In genomic region chr4:134760793-134761201, GRCm38 (mm10) we compare ENCODE assay signal across 8 mouse cellular contexts. TPM values are rescaled to one million over a fixed set of nuclear protein-coding genes. Genes with fewer than 3 reads are reported as not detected.
DNase-seq lines count a peak whose midpoint lies in the region; ATAC-seq and TF ChIP-seq lines count a peak whose summit lies in the region.

No protein-coding gene starts in this region.

- H3K4me2 ChIP-seq in hindbrain, postnatal 0 days (ENCODE audit: low read depth, low read length): no peak overlapping the region
- no peak overlapping the region for H3K4me2 ChIP-seq in hindbrain, embryonic 12.5 days (replicated peaks)
- peak overlapping the region; percentile 22; the same call in 1 of the 2 replicates for H3K4me2 ChIP-seq in intestine, embryonic 15.5 days (replicated peaks)

- no peak overlapping the region for H3K9ac ChIP-seq in hindbrain, postnatal 0 days (replicated peaks; ENCODE audit: low read length)
- H3K9ac ChIP-seq in hindbrain, embryonic 12.5 days: no peak overlapping the region
- no peak overlapping the region for H3K9ac ChIP-seq in intestine, embryonic 15.5 days

- 0 out of 2 replicates have a peak, but pooled peaks cover 5% of the 10 kb centered on the region for H3K27me3 ChIP-seq in hindbrain, postnatal 0 days (ENCODE audit: insufficient read depth, low read length)
- peaks cover 13% of the 10 kb centered on the region for H3K27me3 ChIP-seq in hindbrain, embryonic 12.5 days
- H3K27me3 ChIP-seq in intestine, embryonic 15.5 days (replicated peaks): no peaks in the 10 kb centered on the region
- peaks cover 10% of the 10 kb centered on the region for H3K27me3 ChIP-seq in limb, embryonic 10.5 days (ENCODE audit: low read depth, poor library complexity, severe bottlenecking)

- no peaks in the 10 kb centered on the region for H3K36me3 ChIP-seq in hindbrain, postnatal 0 days (ENCODE audit: insufficient read depth, low read length)
- H3K36me3 ChIP-seq in hindbrain, embryonic 12.5 days: no peaks in the 10 kb centered on the region
- no peaks in the 10 kb centered on the region for H3K36me3 ChIP-seq in intestine, embryonic 15.5 days
- no peaks in the 10 kb centered on the region for H3K36me3 ChIP-seq in limb, embryonic 10.5 days

- no peaks in the 10 kb centered on the region for H3K9me3 ChIP-seq in hindbrain, postnatal 0 days (ENCODE audit: low read length)
- H3K9me3 ChIP-seq in hindbrain, embryonic 12.5 days (replicated peaks): no peaks in the 10 kb centered on the region
- no peaks in the 10 kb centered on the region for H3K9me3 ChIP-seq in intestine, embryonic 15.5 days
- H3K9me3 ChIP-seq in limb, embryonic 10.5 days (replicated peaks): no peaks in the 10 kb centered on the region

- H3K4me3 ChIP-seq in hindbrain, postnatal 0 days (ENCODE audit: low read length): no peak overlapping the region
- H3K4me3 ChIP-seq in hindbrain, embryonic 12.5 days: no peak overlapping the region
- H3K4me3 ChIP-seq in intestine, embryonic 15.5 days (replicated peaks): no peak overlapping the region
- H3K4me3 ChIP-seq in lung, adult 2 months (replicated peaks; ENCODE audit: extremely low read depth, low read depth, low read length): no peak overlapping the region
- no peak overlapping the region for H3K4me3 ChIP-seq in limb, embryonic 10.5 days

- no peak for TF ChIP-seq POLR2A in lung, adult 2 months (IDR thresholded peaks at IDR 0.05; ENCODE audit: borderline replicate concordance, extremely low read depth, low read depth, low read length)

- DNase-seq in hindbrain, postnatal 0 days (ENCODE audit: low spot score): peak; percentile 48
- peak; percentile 84 for DNase-seq in lung, adult 2 months
- peak; percentile 79 for DNase-seq in testis, postnatal 10 days (ENCODE audit: low spot score)
- no peak for DNase-seq in limb, embryonic 10.5 days (ENCODE audit: low spot score)
- DNase-seq in thymus, postnatal 0 days (ENCODE audit: low spot score): no peak

- no peak for ATAC-seq in hindbrain, postnatal 0 days
- ATAC-seq in hindbrain, embryonic 12.5 days (ENCODE audit: low FRiP score): no peak
- ATAC-seq in erythroid progenitor cell, adult 5-6 weeks (replicated peaks; ENCODE audit: low FRiP score, poor library complexity, severe bottlenecking): peak; percentile 43
- ATAC-seq in intestine, embryonic 15.5 days: no peak; the same call in 1 of the 2 replicates

- no peak for TF ChIP-seq CTCF in hindbrain, postnatal 0 days (IDR thresholded peaks at IDR 0.05; ENCODE audit: low read depth)
- no peak for TF ChIP-seq CTCF in lung, adult 2 months (IDR thresholded peaks at IDR 0.05; ENCODE audit: insufficient read depth, low read length)

- no peaks in the 10 kb centered on the region for H3K4me1 ChIP-seq in hindbrain, postnatal 0 days (ENCODE audit: insufficient read depth, low read length)
- H3K4me1 ChIP-seq in hindbrain, embryonic 12.5 days: no peaks in the 10 kb centered on the region
- peaks cover 39% of the 10 kb centered on the region for H3K4me1 ChIP-seq in intestine, embryonic 15.5 days (replicated peaks)
- H3K4me1 ChIP-seq in lung, adult 2 months (ENCODE audit: control insufficient read depth, insufficient read depth, low read length): peaks cover 50% of the 10 kb centered on the region
- peaks cover 69% of the 10 kb centered on the region for H3K4me1 ChIP-seq in limb, embryonic 10.5 days

- WGBS in hindbrain, postnatal 0 days: 43% methylated on average over 9 of the region's 9 CpGs
- 62% methylated on average over 9 of the region's 9 CpGs for WGBS in hindbrain, embryonic 12.5 days
- 29% methylated on average over 9 of the region's 9 CpGs for WGBS in intestine, embryonic 15.5 days
- WGBS in lung, adult 2 months: 12% methylated on average over 9 of the region's 9 CpGs
- WGBS in limb, embryonic 10.5 days: 69% methylated on average over 9 of the region's 9 CpGs

- no peak overlapping the region for H3K27ac ChIP-seq in hindbrain, postnatal 0 days
- H3K27ac ChIP-seq in hindbrain, embryonic 12.5 days: no peak overlapping the region
- H3K27ac ChIP-seq in intestine, embryonic 15.5 days: no peak overlapping the region
- H3K27ac ChIP-seq in limb, embryonic 10.5 days: no peak overlapping the region

RNA-seq across cellular contexts. Expression of gene Ldlrap1, which starts 7.0 kb away (rescaled TPM):
- total RNA-seq in hindbrain, postnatal 0 days (2014; rRNA removed): 2.6 and 3.1 TPM in 2 replicates
- 2.7 and 2.9 TPM in 2 replicates for polyA plus RNA-seq in hindbrain, postnatal 0 days (2015; fragmentation: Nextera tagmentation; extraction: Ambion mirVana)
- 7.8 and 10.4 TPM in 2 replicates for polyA plus RNA-seq in hindbrain, embryonic 12.5 days (2016; fragmentation: Nextera tagmentation; extraction: Ambion mirVana)
- 6.5 and 27.7 TPM in 2 replicates for total RNA-seq in erythroid progenitor cell, adult 5-6 weeks (2015; ENCODE audit: low replicate concordance)
- 17.3 and 21.3 TPM in 2 replicates for total RNA-seq in erythroid progenitor cell, adult 5-6 weeks (2017; ENCODE audit: low replicate concordance)
- 15.9 and 18.6 TPM in 2 replicates for polyA plus RNA-seq in intestine, embryonic 15.5 days (2015; fragmentation: Nextera tagmentation; extraction: Ambion mirVana)
- polyA plus RNA-seq in lung, adult 2 months (2012; rRNA removed): 23.3 and 30.6 TPM in 2 replicates
- polyA plus RNA-seq in limb, embryonic 10.5 days (2016; fragmentation: Nextera tagmentation; extraction: Ambion mirVana): 14.4 and 20.4 TPM in 2 replicates
- 16.1 and 16.6 TPM in 2 replicates for polyA plus RNA-seq in thymus, postnatal 0 days (2015; fragmentation: Nextera tagmentation; extraction: Ambion mirVana)

RNA-seq across cellular contexts. Expression of gene Man1c1, which starts 56.7 kb away (rescaled TPM):
- total RNA-seq in hindbrain, postnatal 0 days (2014; rRNA removed): 36.1 and 40.5 TPM in 2 replicates
- polyA plus RNA-seq in hindbrain, postnatal 0 days (2015; fragmentation: Nextera tagmentation; extraction: Ambion mirVana): 5.8 and 7.1 TPM in 2 replicates
- 6.4 and 7.4 TPM in 2 replicates for polyA plus RNA-seq in hindbrain, embryonic 12.5 days (2016; fragmentation: Nextera tagmentation; extraction: Ambion mirVana)
- 2.9 TPM in 2 replicates for total RNA-seq in erythroid progenitor cell, adult 5-6 weeks (2015; ENCODE audit: low replicate concordance)
- total RNA-seq in erythroid progenitor cell, adult 5-6 weeks (2017; ENCODE audit: low replicate concordance): 1.0 and 1.8 TPM in 2 replicates
- 3.0 TPM in 2 replicates for polyA plus RNA-seq in intestine, embryonic 15.5 days (2015; fragmentation: Nextera tagmentation; extraction: Ambion mirVana)
- 14.5 and 15.7 TPM in 2 replicates for polyA plus RNA-seq in lung, adult 2 months (2012; rRNA removed)
- 1.6 and 2.0 TPM in 2 replicates for polyA plus RNA-seq in limb, embryonic 10.5 days (2016; fragmentation: Nextera tagmentation; extraction: Ambion mirVana)
- 0.91 and 1.2 TPM in 2 replicates for polyA plus RNA-seq in thymus, postnatal 0 days (2015; fragmentation: Nextera tagmentation; extraction: Ambion mirVana)

Comparison
In these comparisons a context has a peak if more than half of its experiments do, and no peak if none do; other contexts are left out.
1. DNase-seq: peak in hindbrain, postnatal 0 days (single experiment), lung, adult 2 months (single experiment) and testis, postnatal 10 days (single experiment); none in limb, embryonic 10.5 days (single experiment) and thymus, postnatal 0 days (single experiment).